Mouse (Mus musculus) limb, embryonic 14.5 days (tissue): ENCODE measurements around the gene Bpifb4. TPM values are rescaled to one million over a fixed set of nuclear protein-coding genes. Genes with fewer than 3 reads are reported as not detected.

ENCODE experiments used
- ATAC-seq: fragments of 200-750 bp; cut with Nextera tagmentation; 2 replicates; pipeline ENCODE4 v1.8.0; 2017; ENCODE audit warnings: low read depth, moderate number of reproducible peaks, moderate TSS enrichment; ENCODE audit not compliant: low FRiP score
- DNase-seq: peaks from one replicate; pipeline ENCODE4 v3.0.0-alpha.2; 2015; ENCODE audit warnings: low spot score
- H3K27ac ChIP-seq: fragments of 300-500 bp; sonication (generic); replicated peaks from 2 replicates; pipeline ENCODE4 v1.5.1; 2014; ENCODE audit warnings: low read depth, mild to moderate bottlenecking, low read length, moderate library complexity, mixed read lengths
- H3K27me3 ChIP-seq: fragments of 300-500 bp; sonication (generic); 2 replicates; pipeline ENCODE4 v1.6.1; 2014; ENCODE audit warnings: low read length, mixed read lengths; ENCODE audit not compliant: control insufficient read depth, insufficient read depth
- H3K36me3 ChIP-seq: fragments of 300-500 bp; sonication (generic); 2 replicates; pipeline ENCODE4 v1.6.1; 2014; ENCODE audit warnings: mild to moderate bottlenecking, low read length, moderate library complexity, mixed read lengths; ENCODE audit not compliant: control insufficient read depth, insufficient read depth
- H3K4me1 ChIP-seq: fragments of 300-500 bp; sonication (generic); 2 replicates; pipeline ENCODE4 v1.6.1; 2014; ENCODE audit warnings: antibody characterized with exemption, low read length, mixed read lengths; ENCODE audit not compliant: control insufficient read depth, insufficient read depth
- H3K4me2 ChIP-seq: fragments of 300-500 bp; sonication (generic); replicated peaks from 2 replicates; pipeline ENCODE4 v1.6.1; 2014; ENCODE audit warnings: low read depth, mild to moderate bottlenecking, low read length, moderate library complexity; ENCODE audit not compliant: severe bottlenecking
- H3K4me3 ChIP-seq: fragments of 300-500 bp; sonication (generic); replicated peaks from 2 replicates; pipeline ENCODE4 v1.5.1; 2014; ENCODE audit warnings: low read length
- H3K9ac ChIP-seq: fragments of 300-500 bp; sonication (generic); 2 replicates; pipeline ENCODE4 v1.6.1; 2014; ENCODE audit warnings: mild to moderate bottlenecking, low read depth, low read length, moderate library complexity; ENCODE audit not compliant: severe bottlenecking
- H3K9me3 ChIP-seq: fragments of 300-500 bp; sonication (generic); 2 replicates; pipeline ENCODE4 v1.6.1; 2016; ENCODE audit warnings: low read length; ENCODE audit not compliant: control insufficient read depth
- POLR2A ChIP-seq: fragments of 200-500 bp; IDR thresholded peaks from 2 replicates; pipeline ENCODE4 v1.8.0; 2012; ENCODE audit warnings: inconsistent platforms, mild to moderate bottlenecking, moderate library complexity, borderline replicate concordance; ENCODE audit not compliant: insufficient read depth, insufficient read length; ENCODE audit errors: extremely low read depth
- WGBS: fragments of 180-500 bp; shearing (Covaris S2); extraction: QIAGEN DNeasy Blood & Tissue Kit; methylation state at CpG from one replicate; pipeline ENCODE4 v1.1.7; 2014; 5-methylcytosine and 5-hydroxymethylcytosine counted together
- polyA plus RNA-seq, 2 experiments: library from polyadenylated mRNA; depleted of rRNA in 1 of 2; stranded (reverse) in 1 of 2; unstranded in 1 of 2; fragments of >200 nt; fragmentation: Nextera tagmentation in 1 of 2; extraction: Ambion mirVana in 1 of 2; gene quantifications; 2 replicates each; pipeline versions ENCODE4 v1.2.1 to v1.2.3; 2012 to 2014

Gene Bpifb4
- polyA plus RNA-seq, 2 experiments: not detected

DNA sequence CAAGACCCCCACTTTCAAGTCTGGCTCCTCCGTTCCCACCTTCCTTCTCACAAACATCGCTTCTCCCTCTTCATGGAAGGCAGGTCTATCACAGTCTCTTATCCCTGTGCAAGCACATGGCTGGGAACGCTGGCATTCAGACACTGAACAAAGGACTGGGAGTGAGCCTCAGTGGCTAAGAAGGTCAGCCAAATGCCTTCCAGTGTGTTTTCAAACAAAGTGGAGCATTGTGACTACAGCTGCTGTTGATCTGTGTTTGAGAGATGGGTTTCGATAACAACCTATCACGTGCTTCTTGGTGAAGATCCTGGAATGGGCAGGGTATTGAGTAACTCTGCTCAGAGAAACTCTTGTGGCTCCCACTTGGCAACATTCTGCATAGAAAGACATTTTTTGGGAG lies 32.2 kb downstream of the Bpifb4 start:
- Histone ChIP-seq H3K36me3 (no peaks in the 10 kb centered on the region), H3K4me1 (no peaks in the 10 kb centered on the region), H3K9ac (no peak overlapping the region), H3K4me3 (no peak overlapping the region), H3K9me3 (no peaks in the 10 kb centered on the region), H3K27me3 (no peaks in the 10 kb centered on the region), H3K27ac (no peak overlapping the region), H3K4me2 (no peak overlapping the region)
- ATAC-seq: no peak
- 87% methylated on average over 5 of the region's 5 CpGs for WGBS
- DNase-seq: no peak
- TF ChIP-seq POLR2A: no peak

DNA sequence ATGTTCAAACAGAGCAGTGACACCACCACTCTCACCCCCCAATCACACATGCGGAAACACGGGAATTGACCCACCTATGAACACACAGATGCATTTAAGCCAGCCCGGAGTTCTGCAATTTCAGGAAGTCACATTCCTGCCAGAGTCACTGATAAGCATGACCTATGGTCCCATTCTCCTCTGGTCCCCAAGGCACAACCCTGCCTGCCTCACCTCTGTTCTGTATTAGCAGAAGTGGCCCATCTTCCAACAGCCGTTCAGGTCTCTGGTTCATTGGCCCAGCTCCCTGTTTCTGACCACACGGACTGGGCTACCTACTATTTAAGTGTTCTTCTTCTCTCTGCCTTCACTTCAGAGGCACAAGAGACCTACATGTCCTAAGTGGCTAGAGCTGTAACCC lies 36.6 kb downstream of the Bpifb4 start, which contains the start of gene Bpifa6:
TSS of gene Bpifa6 (plus strand) at position 364 of the 400 bp plus-strand sequence.
- Histone ChIP-seq H3K9ac (no peak within 1 kb of the TSS), H3K4me1 (no peaks in the 10 kb centered on the region), H3K36me3 (no peaks in the 10 kb centered on the region), H3K27ac (no peak within 1 kb of the TSS), H3K4me2 (no peak within 1 kb of the TSS), H3K4me3 (no peak within 1 kb of the TSS), H3K9me3 (no peaks in the 10 kb centered on the region), H3K27me3 (no peaks in the 10 kb centered on the region)
- TF ChIP-seq POLR2A: no peak
- no peak for DNase-seq
- no peak for ATAC-seq
- 68% methylated on average over 5 of the region's 5 CpGs for WGBS

DNA sequence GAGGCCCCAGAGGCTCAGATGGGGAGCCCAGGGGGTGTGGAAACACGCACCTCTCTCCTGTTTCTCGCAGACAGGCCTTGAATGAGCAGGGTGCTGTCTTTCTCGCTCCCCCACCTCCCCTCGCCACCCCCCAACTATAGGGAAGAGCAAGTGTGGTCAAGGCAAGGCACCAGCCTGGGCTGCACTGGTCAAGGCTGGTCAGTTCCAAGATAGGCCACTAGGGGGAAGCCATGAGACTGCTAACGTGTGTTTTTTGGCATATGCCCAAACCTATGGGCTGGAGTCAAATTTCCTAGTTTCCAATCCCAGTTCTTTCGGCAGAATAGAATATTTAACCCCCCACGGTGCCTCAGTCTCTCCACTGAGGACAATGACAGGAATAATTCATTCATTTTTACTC lies 57.8 kb downstream of the Bpifb4 start:
- ATAC-seq: no peak
- Histone ChIP-seq H3K4me1 (no peaks in the 10 kb centered on the region), H3K36me3 (no peaks in the 10 kb centered on the region), H3K9ac (no peak overlapping the region), H3K9me3 (no peaks in the 10 kb centered on the region), H3K27ac (no peak overlapping the region), H3K4me3 (no peak overlapping the region), H3K27me3 (no peaks in the 10 kb centered on the region), H3K4me2 (no peak overlapping the region)
- 6% methylated on average over 7 of the region's 7 CpGs for WGBS
- no peak for TF ChIP-seq POLR2A
- DNase-seq: peak; percentile 89

DNA sequence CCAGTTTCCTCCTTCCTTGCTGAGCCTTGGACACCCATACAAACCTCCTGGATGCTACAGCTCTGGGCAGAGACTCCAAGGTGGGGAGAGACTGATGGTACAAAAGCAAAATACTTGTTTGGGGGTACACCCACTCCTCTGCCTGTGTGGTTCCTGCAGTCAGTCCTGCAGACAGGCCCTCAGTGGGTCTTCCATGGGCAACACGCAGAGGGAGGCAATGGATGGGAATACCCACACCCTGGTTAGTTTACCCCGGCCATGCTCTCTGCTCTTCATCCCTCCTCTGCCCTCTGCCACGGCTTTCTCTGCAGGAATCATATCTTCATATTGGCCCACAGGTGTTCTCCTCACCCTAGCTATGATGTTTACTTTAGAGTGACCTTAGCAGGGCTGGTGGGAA lies 62.5 kb downstream of the Bpifb4 start:
- 76% methylated on average over 3 of the region's 3 CpGs for WGBS
- DNase-seq: no peak
- no peaks in the 10 kb centered on the region for H3K36me3 ChIP-seq

DNA sequence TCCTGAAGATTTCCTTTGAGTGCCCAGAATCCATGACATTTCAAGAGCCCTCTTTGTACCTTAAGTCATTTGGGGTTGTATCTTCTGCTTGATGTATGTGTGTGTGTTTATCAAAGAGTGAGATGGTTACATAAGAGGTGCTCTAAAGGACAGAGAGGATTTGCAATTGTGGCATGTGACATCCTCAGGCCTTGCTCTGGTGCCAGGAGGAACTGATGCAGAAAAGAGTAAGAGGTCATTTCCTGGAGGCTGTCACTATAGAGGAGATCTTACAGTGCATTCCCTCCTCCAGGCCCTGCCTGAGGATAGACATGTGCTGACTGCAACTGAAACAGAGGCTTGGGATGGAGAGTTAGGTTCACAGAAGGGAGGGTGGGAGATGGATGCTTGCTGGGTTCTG lies 63.0 kb downstream of the Bpifb4 start:
- H3K4me3 ChIP-seq: no peak overlapping the region
- H3K4me1 ChIP-seq: no peaks in the 10 kb centered on the region
- DNase-seq (no peak), ATAC-seq (no peak)
- H3K4me2 ChIP-seq: no peak overlapping the region
- no peaks in the 10 kb centered on the region for H3K9me3 ChIP-seq
- no peaks in the 10 kb centered on the region for H3K27me3 ChIP-seq
- no peaks in the 10 kb centered on the region for H3K36me3 ChIP-seq
- TF ChIP-seq POLR2A: no peak
- no peak overlapping the region for H3K9ac ChIP-seq
- no peak overlapping the region for H3K27ac ChIP-seq

More for the DNA sequence above, 62.5 kb downstream of the Bpifb4 start:
- H3K9me3 ChIP-seq: no peaks in the 10 kb centered on the region
- no peak overlapping the region for H3K4me2 ChIP-seq
- ATAC-seq: no peak
- H3K27ac ChIP-seq: no peak overlapping the region
- no peak for TF ChIP-seq POLR2A
- H3K27me3 ChIP-seq: no peaks in the 10 kb centered on the region
- no peaks in the 10 kb centered on the region for H3K4me1 ChIP-seq
- H3K9ac ChIP-seq: no peak overlapping the region
- no peak overlapping the region for H3K4me3 ChIP-seq

DNA sequence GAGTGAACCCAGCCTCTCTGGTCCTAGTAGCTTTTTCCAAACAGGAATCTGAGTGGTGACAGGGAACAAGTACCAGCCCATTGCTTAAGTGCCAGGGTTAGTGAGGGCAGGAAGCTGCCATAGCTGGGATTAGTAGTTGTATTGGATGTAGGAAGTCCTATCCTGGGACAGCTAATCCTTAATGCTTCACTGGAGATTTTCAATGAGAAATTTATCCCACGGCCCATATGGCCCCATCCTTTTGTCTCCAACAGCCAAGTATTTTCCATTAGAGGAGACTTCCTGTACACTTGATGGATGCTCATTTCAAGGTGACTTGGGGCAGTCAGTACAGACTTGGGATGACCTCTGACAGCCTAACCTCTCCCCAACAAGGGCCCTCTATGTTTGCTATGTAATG lies 66.4 kb downstream of the Bpifb4 start:
- no peaks in the 10 kb centered on the region for H3K27me3 ChIP-seq
- 86% methylated on average over 1 of the region's 1 CpGs for WGBS
- no peak overlapping the region for H3K4me3 ChIP-seq
- H3K9ac ChIP-seq: no peak overlapping the region
- no peaks in the 10 kb centered on the region for H3K9me3 ChIP-seq
- DNase-seq (no peak), ATAC-seq (no peak)
- no peak overlapping the region for H3K4me2 ChIP-seq
- TF ChIP-seq POLR2A: no peak
- no peaks in the 10 kb centered on the region for H3K36me3 ChIP-seq
- H3K4me1 ChIP-seq: no peaks in the 10 kb centered on the region
- no peak overlapping the region for H3K27ac ChIP-seq
